Mouse (Mus musculus): ENCODE data around the gene Aggf1.

Aggf1 gene

GRCm38 (mm10) chr13:95330507-95330906 is 44.6 kb downstream of the Aggf1 start:
- no peak for DNase-seq

DNA sequence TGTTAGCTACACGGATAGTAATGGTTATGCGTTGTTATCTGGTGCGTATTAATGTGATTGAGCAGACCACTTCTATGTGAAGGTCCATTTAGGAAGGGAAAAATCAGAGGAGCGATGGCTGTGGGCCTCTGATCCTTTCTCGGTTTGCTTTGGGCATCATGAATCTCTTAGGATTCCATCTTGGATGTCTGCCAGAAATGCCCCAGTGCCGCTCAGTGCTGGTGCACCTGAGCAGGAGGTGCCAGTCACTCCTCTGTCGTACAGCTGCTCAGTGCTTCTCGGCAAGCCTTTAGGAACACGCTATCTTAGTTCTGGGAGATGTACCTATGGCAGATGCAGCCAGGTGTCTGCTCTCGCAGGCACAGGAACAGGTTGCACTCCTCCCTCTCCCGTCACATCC is 46.4 kb downstream of the Aggf1 start:
- peak; percentile 12 for DNase-seq

DNA sequence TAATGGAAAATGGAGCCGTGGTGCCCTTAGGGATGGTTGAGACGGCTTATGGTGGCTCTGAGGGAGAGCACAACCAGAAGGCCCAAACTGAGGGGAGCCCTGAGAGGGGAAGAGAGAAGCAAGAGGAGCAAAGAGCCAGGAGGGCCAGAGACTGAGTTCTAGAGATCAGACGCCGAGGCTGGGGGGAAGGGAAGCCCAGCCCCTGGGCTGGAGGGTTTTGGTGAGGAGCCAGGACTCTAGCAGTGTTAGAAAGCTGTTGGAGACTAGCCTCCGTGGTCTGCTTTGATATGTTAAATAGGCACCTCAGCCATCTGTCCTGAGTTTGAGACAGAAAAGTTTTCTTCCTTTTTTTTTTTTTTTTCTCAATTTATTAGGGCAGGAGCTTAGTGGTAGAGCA is 47.8 kb downstream of the Aggf1 start:
- DNase-seq, result peak; percentile 45

- no peak for DNase-seq
Measured at GRCm38 (mm10) chr13:95326611-95327344, 48.4 kb downstream of the Aggf1 start.

GRCm38 (mm10) chr13:95325907-95326550 is 49.1 kb downstream of the Aggf1 start:
- DNase-seq, result no peak

- DNase-seq, result peak; percentile 84
Measured at GRCm38 (mm10) chr13:95325080-95325906, 49.9 kb downstream of the Aggf1 start.

- DNase-seq, result no peak
Measured at GRCm38 (mm10) chr13:95324626-95325079, 50.5 kb downstream of the Aggf1 start.

GRCm38 (mm10) chr13:95323950-95324625 is 51.1 kb downstream of the Aggf1 start:
- DNase-seq, result peak; percentile 82

DNA sequence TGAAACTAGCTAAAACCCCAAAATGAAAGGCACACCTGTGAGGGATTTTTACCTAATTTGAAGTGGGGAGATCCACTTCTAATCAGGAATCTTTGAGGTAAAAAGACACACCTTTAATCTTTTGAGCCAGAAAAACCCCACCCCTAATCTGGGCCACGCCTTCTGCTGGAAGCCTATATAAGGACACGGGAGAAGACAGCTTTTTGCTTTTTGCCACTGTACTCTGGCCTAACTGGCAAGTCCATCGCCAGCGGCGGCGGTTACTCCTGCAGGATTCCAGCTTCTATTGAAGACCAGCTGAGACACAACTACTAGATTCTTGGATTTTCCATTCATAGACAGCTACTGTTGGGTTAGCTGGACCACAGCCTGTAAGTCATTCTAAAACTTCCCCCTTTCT is 51.8 kb downstream of the Aggf1 start, which contains the start of gene Zbed3:
Gene Zbed3 (plus strand): TSS at position 213 of the 400 bp plus-strand sequence.
- no peak for DNase-seq

GRCm38 (mm10) chr13:95320451-95320850 is 54.7 kb downstream of the Aggf1 start:
- no peak for DNase-seq

DNA sequence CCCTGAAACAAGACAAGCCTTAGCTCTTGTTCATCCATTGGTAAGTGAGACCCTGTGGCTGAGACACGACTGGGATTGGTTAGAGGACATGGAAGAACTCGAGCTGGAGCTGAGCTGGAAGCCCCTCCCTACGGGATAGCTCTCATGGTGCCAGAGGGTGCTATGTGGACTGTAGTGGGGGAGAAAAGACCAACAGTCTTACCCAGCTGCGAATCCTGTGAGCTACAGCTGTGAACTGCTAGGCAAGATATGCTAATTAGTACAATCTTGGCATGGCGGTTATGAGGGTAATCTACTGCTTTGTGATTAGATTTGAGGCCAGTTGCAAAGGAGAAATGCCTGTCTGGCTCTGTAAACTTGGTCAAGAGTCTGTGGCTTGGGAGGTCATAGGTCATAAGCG is 56.0 kb downstream of the Aggf1 start:
- no peak for DNase-seq

DNA sequence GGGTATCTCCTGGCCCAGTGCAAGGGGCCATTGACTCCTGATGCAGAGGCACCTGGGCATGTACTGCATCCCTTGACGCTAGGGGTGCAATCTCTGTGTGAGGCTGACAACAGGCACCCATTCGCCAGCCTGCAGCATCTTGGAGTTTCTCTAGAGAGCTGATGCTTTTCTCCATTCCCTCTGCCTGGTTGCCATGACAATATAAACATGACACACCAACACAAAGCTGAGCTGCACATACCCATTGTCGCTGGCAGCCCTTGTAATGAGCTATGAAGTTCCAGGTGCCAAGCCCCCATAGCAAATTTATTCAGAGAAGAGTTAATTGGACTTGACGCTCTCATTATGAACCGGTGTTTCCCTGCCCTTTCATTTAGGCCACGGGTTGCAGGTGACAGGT is 63.1 kb downstream of the Aggf1 start:
- no peak for DNase-seq

DNA sequence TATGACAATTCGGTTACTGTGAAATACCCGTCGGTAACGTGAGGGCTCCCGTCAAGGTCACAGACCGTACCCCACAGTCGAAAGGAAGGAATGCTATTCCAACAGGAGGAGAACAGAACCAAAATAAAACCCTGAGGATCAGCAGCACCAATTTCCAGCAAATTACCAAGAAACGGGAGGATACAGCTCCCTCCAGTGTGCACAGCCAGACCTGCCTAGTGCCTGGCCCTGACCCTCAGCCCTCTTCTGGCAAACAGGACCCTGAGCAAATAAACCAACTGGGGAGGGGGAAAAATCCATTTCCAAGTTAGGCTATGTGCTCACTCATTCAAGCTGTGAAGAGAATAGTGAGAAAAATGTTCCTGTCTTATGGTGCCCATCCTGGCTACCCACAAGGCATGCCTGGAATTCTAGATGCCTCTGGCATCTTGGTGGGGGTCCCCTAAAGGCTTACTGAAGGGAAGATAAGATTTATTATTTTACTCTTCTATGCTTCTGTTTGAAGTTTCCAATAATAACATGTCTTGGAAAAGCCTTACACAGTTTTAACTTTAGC is 68.0 kb downstream of the Aggf1 start:
- DNase-seq, result no peak

DNA sequence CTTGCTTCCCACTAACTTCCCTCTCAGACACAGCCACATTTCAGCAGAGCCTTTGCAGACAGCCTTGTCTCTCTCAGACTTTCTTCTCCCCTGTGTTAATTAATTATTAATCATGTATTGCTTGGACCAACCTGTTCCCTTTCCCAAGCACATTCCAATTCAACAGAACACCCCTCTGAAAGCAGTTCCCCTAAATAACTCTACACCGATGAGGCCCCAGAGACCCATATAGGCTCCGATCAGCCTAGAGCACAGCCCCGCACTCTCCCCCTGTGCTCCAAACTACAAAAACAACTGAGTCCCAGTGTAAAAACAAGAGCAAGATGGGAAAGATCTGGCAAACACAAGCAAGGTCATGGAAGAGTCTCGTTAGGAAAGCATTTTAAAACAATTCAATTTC is 68.6 kb downstream of the Aggf1 start:
- DNase-seq, result no peak
